ENCODE assay signal across 14 mouse cellular contexts in the genomic region with DNA sequence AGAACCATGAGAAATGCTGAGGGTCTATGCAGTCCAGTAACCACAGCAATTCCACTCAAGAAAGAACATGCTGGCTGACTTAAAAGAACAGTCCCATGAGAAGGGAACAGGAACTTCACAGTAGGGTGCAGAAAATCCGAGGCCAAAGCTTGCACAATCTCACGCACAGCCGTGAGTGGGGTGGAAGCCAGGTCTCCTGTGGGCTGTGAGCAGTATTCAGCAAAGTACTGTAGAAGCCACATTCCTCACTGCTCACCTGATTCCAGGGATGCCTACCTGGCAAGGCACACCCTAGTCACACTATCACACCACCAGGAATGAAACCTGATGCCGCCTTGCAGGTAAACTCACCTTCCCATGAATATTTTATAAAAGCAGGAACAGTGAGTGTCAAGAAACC. TPM values are rescaled to one million over a fixed set of nuclear protein-coding genes. Genes with fewer than 3 reads are reported as not detected.
A peak's percentile ranks its signal among the peaks of the same experiment; 100 is the strongest.
DNase-seq lines count a peak whose midpoint lies in the region; ATAC-seq lines count a peak whose summit lies in the region.
"Had no signal": no experiment of that assay in that cellular context is flagged by ENCODE, and none has a peak within 500 bp of the region (broad histone marks: within the 10 kb centered on the region; RNA-seq: fewer than 3 reads in every experiment).

No protein-coding gene starts in this region.

- H3K4me1 ChIP-seq in intestine, embryonic 16.5 days (ENCODE audit: control insufficient read depth, insufficient read depth, low read length): peaks cover 56% of the 10 kb centered on the region
- H3K4me1 ChIP-seq in intestine, embryonic 15.5 days (replicated peaks): peaks cover 62% of the 10 kb centered on the region
- H3K4me1 ChIP-seq in embryonic facial prominence, embryonic 15.5 days: peaks cover 56% of the 10 kb centered on the region

- no peak for ATAC-seq in intestine, embryonic 16.5 days
- no peak for ATAC-seq in intestine, embryonic 15.5 days
- ATAC-seq in embryonic facial prominence, embryonic 15.5 days (ENCODE audit: insufficient number of reproducible peaks, low FRiP score, low TSS enrichment, low read depth): no peak

- H3K9ac ChIP-seq in intestine, embryonic 16.5 days (ENCODE audit: low read depth, low read length): no peak overlapping the region
- H3K9ac ChIP-seq in intestine, embryonic 15.5 days: no peak overlapping the region
- no peak overlapping the region for H3K9ac ChIP-seq in embryonic facial prominence, embryonic 15.5 days
- H3K9ac ChIP-seq: neural tube, embryonic 13.5 days had no signal

- no peak overlapping the region for H3K4me3 ChIP-seq in intestine, embryonic 16.5 days (ENCODE audit: low read length)
- H3K4me3 ChIP-seq in intestine, embryonic 15.5 days (replicated peaks): no peak overlapping the region
- no peak overlapping the region for H3K4me3 ChIP-seq in embryonic facial prominence, embryonic 15.5 days (replicated peaks)
- H3K4me3 ChIP-seq: hindbrain, embryonic 10.5 days; limb, embryonic 10.5 days; neural tube, embryonic 13.5 days had no signal

- peak overlapping the region; percentile 2; the same call in 1 of the 2 replicates for H3K27ac ChIP-seq in intestine, embryonic 16.5 days (ENCODE audit: low read length)
- no peak overlapping the region for H3K27ac ChIP-seq in intestine, embryonic 15.5 days
- H3K27ac ChIP-seq in embryonic facial prominence, embryonic 15.5 days (replicated peaks): 0 out of 2 replicates have a peak overlapping the region, but pooled peaks have one; percentile 11
- H3K27ac ChIP-seq: hindbrain, embryonic 10.5 days; limb, embryonic 10.5 days; neural tube, embryonic 13.5 days had no signal

- no peaks in the 10 kb centered on the region for H3K9me3 ChIP-seq in intestine, embryonic 16.5 days (ENCODE audit: control insufficient read depth, low read length)
- no peaks in the 10 kb centered on the region for H3K9me3 ChIP-seq in intestine, embryonic 15.5 days
- H3K9me3 ChIP-seq in embryonic facial prominence, embryonic 15.5 days (replicated peaks): no peaks in the 10 kb centered on the region
- H3K9me3 ChIP-seq: G1E; hindbrain, embryonic 10.5 days; limb, embryonic 10.5 days; neural tube, embryonic 13.5 days had no signal

- no peaks in the 10 kb centered on the region for H3K27me3 ChIP-seq in intestine, embryonic 16.5 days (replicated peaks; ENCODE audit: control insufficient read depth, insufficient read depth, low read length)
- H3K27me3 ChIP-seq in intestine, embryonic 15.5 days (replicated peaks): no peaks in the 10 kb centered on the region
- H3K27me3 ChIP-seq in embryonic facial prominence, embryonic 15.5 days: no peaks in the 10 kb centered on the region
- H3K27me3 ChIP-seq: neural tube, embryonic 13.5 days had no signal

- no peaks in the 10 kb centered on the region for H3K36me3 ChIP-seq in intestine, embryonic 16.5 days (ENCODE audit: control insufficient read depth, insufficient read depth, low read length)
- H3K36me3 ChIP-seq in intestine, embryonic 15.5 days: no peaks in the 10 kb centered on the region
- no peaks in the 10 kb centered on the region for H3K36me3 ChIP-seq in embryonic facial prominence, embryonic 15.5 days
- H3K36me3 ChIP-seq: hindbrain, embryonic 10.5 days; limb, embryonic 10.5 days; neural tube, embryonic 13.5 days had no signal

- 70% methylated on average over 4 of the region's 4 CpGs for WGBS in intestine, embryonic 16.5 days
- WGBS in intestine, embryonic 15.5 days: 64% methylated on average over 4 of the region's 4 CpGs
- WGBS in embryonic facial prominence, embryonic 15.5 days: 68% methylated on average over 4 of the region's 4 CpGs

- no peak overlapping the region for H3K4me2 ChIP-seq in intestine, embryonic 16.5 days (ENCODE audit: low read depth, low read length)
- H3K4me2 ChIP-seq in intestine, embryonic 15.5 days (replicated peaks): no peak overlapping the region
- no peak overlapping the region for H3K4me2 ChIP-seq in embryonic facial prominence, embryonic 15.5 days (replicated peaks)
- H3K4me2 ChIP-seq: midbrain, embryonic 11.5 days; neural tube, embryonic 13.5 days had no signal

- DNase-seq in adrenal gland, adult 2 months: peak; percentile 50
- DNase-seq in adrenal gland, postnatal 4 days (ENCODE audit: low spot score in 2 of 2): no peak
- DNase-seq in lung, postnatal 25 days (ENCODE audit: low spot score): peak; percentile 52
- DNase-seq in thymus, postnatal 36 days: no peak
- no peak for DNase-seq in right cerebral cortex, adult 18-20 months
- DNase-seq: thymus, adult 18-20 months had no signal

RNA-seq across cellular contexts. Expression of a gene that starts 33.2 kb away (rescaled TPM):
- 100 to 1,000 TPM in 1 of 2 experiments, 10 to 100 TPM in 1; 94.2 to 129 TPM for total RNA-seq in adrenal gland, adult 2 months (2021)
- 23.8 and 34.2 TPM in 2 replicates for polyA plus RNA-seq in adrenal gland, adult 2 months (2012; rRNA removed)
- 100 to 1,000 TPM; 142 to 152 TPM for total RNA-seq in adrenal gland, postnatal 4 days (2021)
- 27.3 and 39.7 TPM in 2 replicates for polyA plus RNA-seq in intestine, embryonic 16.5 days (2015; fragmentation: Nextera tagmentation; extraction: Ambion mirVana)
- 41.3 and 43.7 TPM in 2 replicates for polyA plus RNA-seq in intestine, embryonic 15.5 days (2015; fragmentation: Nextera tagmentation; extraction: Ambion mirVana)
- polyA plus RNA-seq in embryonic facial prominence, embryonic 15.5 days (2015; fragmentation: Nextera tagmentation; extraction: Ambion mirVana): 40.0 and 41.7 TPM in 2 replicates

Comparison
In these comparisons a context has a peak if more than half of its experiments do, and no peak if none do; other contexts are left out.
1. DNase-seq: peak in adrenal gland, adult 2 months (single experiment) and lung, postnatal 25 days (single experiment); none in adrenal gland, postnatal 4 days (0 of 2), thymus, postnatal 36 days (0 of 2) and right cerebral cortex, adult 18-20 months (single experiment).